Mouse (Mus musculus) thymus, postnatal 36 days (tissue): ENCODE data around the gene Arhgap10.
A peak's percentile ranks its signal among the peaks of the same experiment; 100 is the strongest.

Source experiments
- DNase-seq, 2 experiments: peaks; one replicate each; pipeline ENCODE4 v3.0.0; 2022; ENCODE audit warnings: mixed read lengths in 2 of 2

Arhgap10 gene

GRCm38 (mm10) chr8:77517301-77518200, at the start of gene Arhgap10:
Gene Arhgap10, minus strand, starts transcription at chr8:77517953.
- peak; percentile 86 to 91 for DNase-seq

- DNase-seq, result no peak
Measured at GRCm38 (mm10) chr8:77561441-77561840, 43.7 kb upstream of the Arhgap10 start.

GRCm38 (mm10) chr8:77552491-77552890, 34.7 kb upstream of the Arhgap10 start:
- DNase-seq, result no peak

GRCm38 (mm10) chr8:77549881-77550580, 32.3 kb upstream of the Arhgap10 start:
- peak; percentile 15 to 17 for DNase-seq

- peak; percentile 93 for DNase-seq
Measured at GRCm38 (mm10) chr8:77549121-77549706, 31.5 kb upstream of the Arhgap10 start, which contains the start of gene Prmt9. Gene Prmt9, plus strand, starts transcription at chr8:77549397.

GRCm38 (mm10) chr8:77545616-77546015, 27.9 kb upstream of the Arhgap10 start:
- DNase-seq, result no peak

- no peak for DNase-seq
Measured at GRCm38 (mm10) chr8:77544428-77544827, 26.7 kb upstream of the Arhgap10 start.

- no peak for DNase-seq
Measured at GRCm38 (mm10) chr8:77543152-77543777, 25.5 kb upstream of the Arhgap10 start.

GRCm38 (mm10) chr8:77538256-77538655, 20.5 kb upstream of the Arhgap10 start:
- DNase-seq, result no peak

GRCm38 (mm10) chr8:77536821-77537220, 19.1 kb upstream of the Arhgap10 start:
- no peak for DNase-seq

- DNase-seq, result peak; percentile 55 to 61
Measured at GRCm38 (mm10) chr8:77535026-77535595, 17.4 kb upstream of the Arhgap10 start.

GRCm38 (mm10) chr8:77534358-77534992, 16.7 kb upstream of the Arhgap10 start:
- peak; percentile 33 to 50 for DNase-seq

- DNase-seq, result no peak
Measured at GRCm38 (mm10) chr8:77526130-77526529, 8.4 kb upstream of the Arhgap10 start.

GRCm38 (mm10) chr8:77524906-77525305, 7.2 kb upstream of the Arhgap10 start:
- no peak for DNase-seq

GRCm38 (mm10) chr8:77524018-77524615, 6.4 kb upstream of the Arhgap10 start:
- no peak for DNase-seq

- DNase-seq, result no peak
Measured at GRCm38 (mm10) chr8:77522984-77523383, 5.2 kb upstream of the Arhgap10 start.

GRCm38 (mm10) chr8:77521028-77521785, 3.5 kb upstream of the Arhgap10 start:
- no peak for DNase-seq

- DNase-seq, result no peak
Measured at GRCm38 (mm10) chr8:77520601-77521000, 2.8 kb upstream of the Arhgap10 start.

- no peak for DNase-seq
Measured at GRCm38 (mm10) chr8:77518201-77519115, 705 bp upstream of the Arhgap10 start.

GRCm38 (mm10) chr8:77516845-77517244, 908 bp downstream of the Arhgap10 start:
- peak; percentile 19 to 20 for DNase-seq
